Mouse (Mus musculus): ENCODE measurements around the gene Thop1. TPM values are rescaled to one million over a fixed set of nuclear protein-coding genes. Genes with fewer than 3 reads are reported as not detected.

Thop1 gene
- 18.0 and 20.8 TPM in 2 replicates for polyA plus RNA-seq (2014; fragmentation: Nextera tagmentation; extraction: Ambion mirVana)

DNA sequence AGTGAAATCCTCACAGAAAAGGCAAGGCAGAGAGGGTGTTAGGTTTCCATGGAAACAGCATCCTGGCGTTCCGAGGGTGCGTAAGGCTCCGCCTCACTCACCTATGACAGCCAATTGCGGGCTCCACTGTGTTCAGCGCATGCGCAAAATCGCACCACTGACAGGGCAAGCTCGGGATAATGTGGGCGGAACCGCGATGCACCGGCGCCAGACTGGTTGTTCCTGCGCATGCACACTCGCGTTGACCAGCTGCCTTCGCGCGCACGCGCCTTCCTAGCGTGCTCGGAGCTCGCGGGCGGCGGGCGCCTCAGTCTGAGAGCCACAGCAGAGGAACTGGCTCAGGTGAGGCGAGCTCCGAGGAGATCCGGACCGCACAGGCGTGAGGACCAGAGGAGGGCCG lies at the start of gene Thop1:
Gene Thop1 (plus strand): TSS at position 200 of the 400 bp plus-strand sequence.
- 0 out of 4 replicates have a peak within 1 kb of the TSS, but pooled peaks of 1 of the 2 experiments have one; percentile 66 for H3K27ac ChIP-seq (replicated peaks in 1 of 2; ENCODE audit: control insufficient read depth in 1 of 2, insufficient read depth in 1 of 2, low read depth in 2 of 2, low read length in 2 of 2)

DNA sequence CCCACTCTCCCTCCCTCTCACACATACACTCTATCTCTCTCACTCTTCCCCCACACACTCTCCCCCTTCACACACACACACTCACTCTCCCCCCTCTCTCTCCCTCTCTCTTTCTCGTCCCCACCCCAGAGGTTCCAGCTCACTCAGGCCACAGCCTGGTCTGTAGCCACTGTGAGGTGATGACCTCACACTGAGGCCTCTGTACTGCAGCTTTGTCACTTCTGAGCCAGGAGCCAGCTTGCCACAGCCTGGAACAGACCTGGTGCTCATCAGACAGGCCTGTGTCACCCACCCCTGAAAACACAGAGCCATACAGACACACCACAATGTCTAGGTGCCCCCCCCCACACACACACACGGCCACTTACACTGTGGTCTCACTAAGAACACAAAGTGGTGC lies 49.6 kb upstream of the Thop1 start:
- Histone ChIP-seq H3K27ac (replicated peaks in 1 of 2; ENCODE audit: control insufficient read depth in 1 of 2, insufficient read depth in 1 of 2, low read depth in 2 of 2, low read length in 2 of 2) (no peak overlapping the region), H3K36me3 (ENCODE audit: control insufficient read depth, insufficient read depth, low read length) (no peaks in the 10 kb centered on the region), H3K9ac (ENCODE audit: low read length) (no peak overlapping the region), H3K4me1 (ENCODE audit: control insufficient read depth in 2 of 2, insufficient read depth in 2 of 2, low read length in 2 of 2) (peaks cover 0 to 2% of the 10 kb centered on the region in 2 experiments; a peak in 1 of 4 replicates), H3K4me2 (ENCODE audit: low read length) (no peak overlapping the region), H3K27me3 (ENCODE audit: control insufficient read depth, insufficient read depth, low read length) (peaks cover 37% of the 10 kb centered on the region), H3K4me3 (ENCODE audit: control insufficient read depth in 1 of 2, insufficient read depth in 1 of 2, low read depth in 1 of 2, low read length in 2 of 2) (no peak overlapping the region), H3K9me3 (ENCODE audit: control insufficient read depth, low read length) (no peaks in the 10 kb centered on the region)
- no peak for ATAC-seq (ENCODE audit: insufficient number of reproducible peaks, insufficient read depth, low FRiP score, low read depth)
- 35% methylated on average over 2 of the region's 2 CpGs for WGBS

More for the DNA sequence above, at the start of gene Thop1:
- under 1% methylated on average over 35 of the region's 35 CpGs for WGBS
- Histone ChIP-seq H3K36me3 (ENCODE audit: control insufficient read depth, insufficient read depth, low read length) (peaks cover 8% of the 10 kb centered on the region), H3K4me1 (ENCODE audit: control insufficient read depth in 2 of 2, insufficient read depth in 2 of 2, low read length in 2 of 2) (peaks cover 4 to 6% of the 10 kb centered on the region in 2 experiments), H3K27me3 (ENCODE audit: control insufficient read depth, insufficient read depth, low read length) (no peaks in the 10 kb centered on the region), H3K4me2 (ENCODE audit: low read length) (peak within 1 kb of the TSS; percentile 91), H3K9ac (ENCODE audit: low read length) (peak within 1 kb of the TSS; percentile 90), H3K9me3 (ENCODE audit: control insufficient read depth, low read length) (no peaks in the 10 kb centered on the region), H3K4me3 (ENCODE audit: control insufficient read depth in 1 of 2, insufficient read depth in 1 of 2, low read depth in 1 of 2, low read length in 2 of 2) (peak within 1 kb of the TSS; percentile 76 to 77)
- peak; percentile 94 for ATAC-seq (ENCODE audit: insufficient number of reproducible peaks, insufficient read depth, low FRiP score, low read depth)

DNA sequence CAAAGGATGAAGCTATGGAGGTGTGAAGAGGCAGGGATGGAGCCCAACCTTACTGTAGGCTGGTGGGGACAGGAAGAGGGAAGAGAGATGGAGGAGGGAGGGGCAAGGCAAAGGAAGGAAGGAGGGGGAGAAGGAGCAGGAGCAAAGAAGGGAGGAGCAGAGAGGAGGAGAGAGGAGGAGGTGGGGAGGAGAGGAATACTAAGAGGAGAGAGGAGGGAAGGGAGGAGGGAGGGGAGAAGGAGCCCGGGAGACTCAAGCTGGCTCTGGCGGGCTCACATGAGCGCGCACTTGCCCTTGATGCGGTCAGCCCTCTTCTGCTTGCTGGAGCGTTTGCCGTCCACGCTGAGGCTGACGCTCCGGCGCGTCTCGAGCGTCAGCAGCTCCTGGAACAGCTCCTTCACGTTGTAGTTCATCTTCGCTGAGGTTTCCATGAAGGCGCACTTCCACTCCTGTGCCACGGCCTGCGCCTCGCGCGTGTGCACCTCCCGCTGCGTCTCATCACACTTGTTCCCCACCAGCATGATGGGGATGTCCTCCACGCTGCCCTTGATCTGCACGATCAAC lies 48.2 kb upstream of the Thop1 start:
- no peak overlapping the region for H3K4me2 ChIP-seq (ENCODE audit: low read length)
- H3K4me3 ChIP-seq (ENCODE audit: control insufficient read depth in 1 of 2, insufficient read depth in 1 of 2, low read depth in 1 of 2, low read length in 2 of 2): no peak overlapping the region
- ATAC-seq (ENCODE audit: insufficient number of reproducible peaks, insufficient read depth, low FRiP score, low read depth): no peak
- peaks cover 45% of the 10 kb centered on the region for H3K27me3 ChIP-seq (ENCODE audit: control insufficient read depth, insufficient read depth, low read length)
- peaks cover 0 to 4% of the 10 kb centered on the region in 2 experiments; a peak in 1 of 4 replicates for H3K4me1 ChIP-seq (ENCODE audit: control insufficient read depth in 2 of 2, insufficient read depth in 2 of 2, low read length in 2 of 2)
- H3K9me3 ChIP-seq (ENCODE audit: control insufficient read depth, low read length): no peaks in the 10 kb centered on the region
- no peak overlapping the region for H3K27ac ChIP-seq (replicated peaks in 1 of 2; ENCODE audit: control insufficient read depth in 1 of 2, insufficient read depth in 1 of 2, low read depth in 2 of 2, low read length in 2 of 2)
- H3K36me3 ChIP-seq (ENCODE audit: control insufficient read depth, insufficient read depth, low read length): no peaks in the 10 kb centered on the region
- WGBS: 9% methylated on average over 23 of the region's 26 CpGs
- no peak overlapping the region for H3K9ac ChIP-seq (ENCODE audit: low read length)

DNA sequence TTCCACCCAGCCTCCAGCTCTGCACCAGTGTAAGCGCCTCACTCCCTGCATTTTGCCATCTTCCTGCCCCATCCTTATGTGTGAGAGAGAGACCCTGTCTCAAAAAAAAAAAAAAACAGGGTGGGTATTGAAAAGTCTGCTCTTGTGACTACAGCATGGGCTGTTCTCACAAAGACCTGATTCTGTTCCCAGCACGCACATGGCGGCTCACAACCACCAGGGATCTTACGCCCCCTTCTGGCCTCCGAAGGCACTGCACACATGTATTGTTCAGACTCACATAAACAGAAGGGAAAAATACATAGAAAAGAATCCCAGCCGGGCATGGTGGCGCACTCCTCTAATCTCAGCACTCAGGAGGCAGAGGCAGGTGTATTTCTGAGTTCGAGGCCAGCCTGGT lies 47.1 kb upstream of the Thop1 start:
- Histone ChIP-seq H3K9ac (ENCODE audit: low read length) (no peak overlapping the region), H3K9me3 (ENCODE audit: control insufficient read depth, low read length) (no peaks in the 10 kb centered on the region), H3K27me3 (ENCODE audit: control insufficient read depth, insufficient read depth, low read length) (peaks cover 45% of the 10 kb centered on the region), H3K4me3 (ENCODE audit: control insufficient read depth in 1 of 2, insufficient read depth in 1 of 2, low read depth in 1 of 2, low read length in 2 of 2) (no peak overlapping the region), H3K36me3 (ENCODE audit: control insufficient read depth, insufficient read depth, low read length) (no peaks in the 10 kb centered on the region), H3K4me1 (ENCODE audit: control insufficient read depth in 2 of 2, insufficient read depth in 2 of 2, low read length in 2 of 2) (peaks cover 4 to 12% of the 10 kb centered on the region in 2 experiments; a peak in 3 of 4 replicates), H3K4me2 (ENCODE audit: low read length) (no peak overlapping the region), H3K27ac (replicated peaks in 1 of 2; ENCODE audit: control insufficient read depth in 1 of 2, insufficient read depth in 1 of 2, low read depth in 2 of 2, low read length in 2 of 2) (no peak overlapping the region)
- 59% methylated on average over 8 of the region's 8 CpGs for WGBS
- ATAC-seq (ENCODE audit: insufficient number of reproducible peaks, insufficient read depth, low FRiP score, low read depth): no peak

DNA sequence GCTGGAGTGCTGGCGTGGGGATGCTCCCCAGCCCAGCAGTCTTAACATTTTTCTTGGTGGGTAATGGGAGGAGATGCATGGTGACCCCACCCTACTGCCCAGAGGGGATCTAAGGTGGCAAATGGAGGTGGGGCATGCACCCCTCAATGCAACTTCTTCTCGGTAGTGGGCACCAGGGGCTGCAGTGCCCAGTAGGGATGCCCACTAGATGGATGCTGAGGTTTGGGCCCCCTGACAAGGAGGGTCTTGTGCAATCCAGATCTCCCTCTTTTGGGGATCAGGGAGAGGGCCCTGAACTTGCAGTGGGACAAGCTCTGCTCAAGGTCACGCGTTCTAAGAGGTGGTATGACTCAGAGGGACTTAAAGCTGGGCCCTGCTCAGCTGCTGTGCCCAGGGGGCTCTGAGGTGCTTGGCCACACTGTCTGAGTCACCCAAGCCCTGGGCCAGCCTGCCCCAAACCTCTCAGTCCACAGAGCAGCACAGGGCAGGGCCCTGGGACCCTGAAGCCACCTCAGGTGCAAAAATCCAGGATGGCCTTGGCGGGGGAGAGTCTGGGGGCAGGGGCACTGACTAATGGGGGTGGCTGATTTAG lies 45.4 kb upstream of the Thop1 start:
- Histone ChIP-seq H3K4me3 (ENCODE audit: control insufficient read depth in 1 of 2, insufficient read depth in 1 of 2, low read depth in 1 of 2, low read length in 2 of 2) (no peak overlapping the region), H3K4me2 (ENCODE audit: low read length) (no peak overlapping the region), H3K9me3 (ENCODE audit: control insufficient read depth, low read length) (no peaks in the 10 kb centered on the region), H3K27ac (replicated peaks in 1 of 2; ENCODE audit: control insufficient read depth in 1 of 2, insufficient read depth in 1 of 2, low read depth in 2 of 2, low read length in 2 of 2) (no peak overlapping the region), H3K9ac (ENCODE audit: low read length) (no peak overlapping the region), H3K4me1 (ENCODE audit: control insufficient read depth in 2 of 2, insufficient read depth in 2 of 2, low read length in 2 of 2) (peaks cover 4 to 12% of the 10 kb centered on the region in 2 experiments; a peak in 3 of 4 replicates), H3K27me3 (ENCODE audit: control insufficient read depth, insufficient read depth, low read length) (peaks cover 45% of the 10 kb centered on the region), H3K36me3 (ENCODE audit: control insufficient read depth, insufficient read depth, low read length) (no peaks in the 10 kb centered on the region)
- 63% methylated on average over 5 of the region's 5 CpGs for WGBS
- ATAC-seq (ENCODE audit: insufficient number of reproducible peaks, insufficient read depth, low FRiP score, low read depth): no peak

DNA sequence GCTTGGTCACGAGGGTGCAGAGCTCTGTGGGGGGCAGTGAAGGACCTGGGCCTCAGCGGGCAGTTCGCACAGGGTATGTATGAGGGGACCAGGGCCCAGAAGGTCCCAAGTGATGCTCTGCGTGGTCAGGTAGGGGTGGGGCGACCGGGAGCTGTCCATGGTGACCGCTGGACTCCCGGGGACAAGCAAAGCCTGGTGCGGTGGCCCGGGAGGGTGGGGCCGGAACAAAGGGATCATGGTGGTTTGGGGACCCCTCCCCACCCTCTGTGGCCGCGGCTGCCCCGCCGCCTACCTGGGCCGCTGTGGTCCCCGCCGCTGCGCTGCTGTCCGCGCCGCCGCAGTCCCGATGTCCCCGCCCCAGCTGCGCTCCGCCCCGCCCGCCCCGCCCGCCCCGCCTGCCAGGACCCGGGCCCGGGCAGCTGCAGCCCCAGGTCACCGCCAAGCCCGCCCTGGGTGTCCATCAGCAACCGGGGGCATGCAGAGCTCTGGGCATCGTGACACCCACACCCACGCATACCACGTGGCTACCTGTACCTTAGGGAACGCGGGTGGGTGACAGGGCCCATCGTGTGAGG lies 44.7 kb upstream of the Thop1 start:
- Histone ChIP-seq H3K9me3 (ENCODE audit: control insufficient read depth, low read length) (no peaks in the 10 kb centered on the region), H3K4me2 (ENCODE audit: low read length) (peak overlapping the region; percentile 49), H3K9ac (ENCODE audit: low read length) (no peak overlapping the region), H3K4me1 (ENCODE audit: control insufficient read depth in 2 of 2, insufficient read depth in 2 of 2, low read length in 2 of 2) (peaks cover 4 to 12% of the 10 kb centered on the region in 2 experiments; a peak in 3 of 4 replicates), H3K36me3 (ENCODE audit: control insufficient read depth, insufficient read depth, low read length) (0 out of 2 replicates have a peak, but pooled peaks cover under 1% of the 10 kb centered on the region), H3K4me3 (ENCODE audit: control insufficient read depth in 1 of 2, insufficient read depth in 1 of 2, low read depth in 1 of 2, low read length in 2 of 2) (peak overlapping the region in 1 of 2 experiments; percentile 16; a peak in 1 of 4 replicates), H3K27me3 (ENCODE audit: control insufficient read depth, insufficient read depth, low read length) (peaks cover 45% of the 10 kb centered on the region), H3K27ac (replicated peaks in 1 of 2; ENCODE audit: control insufficient read depth in 1 of 2, insufficient read depth in 1 of 2, low read depth in 2 of 2, low read length in 2 of 2) (no peak overlapping the region)
- ATAC-seq (ENCODE audit: insufficient number of reproducible peaks, insufficient read depth, low FRiP score, low read depth): no peak
- WGBS: under 1% methylated on average over 36 of the region's 43 CpGs

DNA sequence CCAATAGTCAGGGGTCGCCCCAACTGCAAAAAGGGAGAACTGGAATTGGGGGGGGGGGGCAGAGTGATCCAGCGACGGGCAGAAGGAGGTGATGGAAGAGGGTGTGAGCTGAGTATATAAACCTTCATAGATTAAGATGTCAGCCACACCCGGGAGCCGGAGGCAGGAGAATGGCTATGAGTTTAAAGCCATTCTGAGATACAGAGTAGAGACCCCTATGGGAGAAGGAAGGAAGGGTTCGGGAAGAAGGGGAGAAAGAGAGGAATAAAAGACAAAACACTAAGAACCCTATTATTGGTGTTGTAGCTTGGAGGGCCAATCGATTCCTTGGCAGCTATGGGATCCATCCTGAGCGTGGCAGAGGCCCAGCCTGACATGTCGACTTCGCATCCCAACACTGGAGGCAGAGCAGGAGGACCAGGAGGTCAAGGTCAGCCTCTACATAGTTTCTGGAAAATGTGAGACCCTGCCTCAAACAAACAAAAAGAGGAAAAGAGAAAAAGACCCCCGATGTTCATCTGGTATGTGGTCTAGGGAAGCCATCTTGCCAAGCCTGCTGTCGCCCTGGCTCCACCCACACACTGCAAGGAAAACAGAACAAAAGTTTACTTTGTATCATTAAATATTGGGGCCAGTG lies 44.1 kb upstream of the Thop1 start, which contains the start of gene Diras1:
Gene Diras1 (minus strand): TSS at position 24 of the 637 bp plus-strand sequence.
- Histone ChIP-seq H3K4me3 (ENCODE audit: control insufficient read depth in 1 of 2, insufficient read depth in 1 of 2, low read depth in 1 of 2, low read length in 2 of 2) (peak within 1 kb of the TSS in 1 of 2 experiments; percentile 16; a peak in 1 of 4 replicates), H3K36me3 (ENCODE audit: control insufficient read depth, insufficient read depth, low read length) (peaks cover 6% of the 10 kb centered on the region), H3K4me1 (ENCODE audit: control insufficient read depth in 2 of 2, insufficient read depth in 2 of 2, low read length in 2 of 2) (peaks cover 4 to 12% of the 10 kb centered on the region in 2 experiments; a peak in 3 of 4 replicates), H3K9ac (ENCODE audit: low read length) (no peak within 1 kb of the TSS), H3K4me2 (ENCODE audit: low read length) (peak within 1 kb of the TSS; percentile 49), H3K9me3 (ENCODE audit: control insufficient read depth, low read length) (no peaks in the 10 kb centered on the region), H3K27ac (replicated peaks in 1 of 2; ENCODE audit: control insufficient read depth in 1 of 2, insufficient read depth in 1 of 2, low read depth in 2 of 2, low read length in 2 of 2) (no peak within 1 kb of the TSS), H3K27me3 (ENCODE audit: control insufficient read depth, insufficient read depth, low read length) (peaks cover 45% of the 10 kb centered on the region)
- ATAC-seq (ENCODE audit: insufficient number of reproducible peaks, insufficient read depth, low FRiP score, low read depth): no peak
- WGBS: 46% methylated on average over 12 of the region's 12 CpGs

Measured in heart, embryonic 14.5 days (tissue).